Mouse (Mus musculus) spleen, adult 2 months (tissue): Measurements from ENCODE around the gene Trip13. TPM values are rescaled to one million over a fixed set of nuclear protein-coding genes. Genes with fewer than 3 reads are reported as not detected.

Experiments
- DNase-seq, 2 experiments: peaks; one replicate each; pipeline versions ENCODE4 v3.0.0 to v3.0.0-alpha.2; 2012 to 2021; ENCODE audit warnings: low spot score in 2 of 2, low read depth in 1 of 2
- H3K27ac ChIP-seq: fragments of 200-500 bp; 2 replicates; pipeline ENCODE4 v1.5.1; 2012; ENCODE audit warnings: low read length, inconsistent platforms; ENCODE audit not compliant: insufficient read depth
- H3K27me3 ChIP-seq: fragments of 200-500 bp; 2 replicates; pipeline ENCODE4 v1.6.1; 2012; ENCODE audit warnings: mild to moderate bottlenecking, moderate library complexity, low read length, inconsistent platforms; ENCODE audit not compliant: control insufficient read depth, insufficient read depth
- H3K36me3 ChIP-seq: fragments of 200-500 bp; 2 replicates; pipeline ENCODE4 v1.6.1; 2012; ENCODE audit warnings: mild to moderate bottlenecking, low read length, inconsistent platforms; ENCODE audit not compliant: control insufficient read depth, insufficient read depth
- H3K4me1 ChIP-seq: fragments of 200-500 bp; 2 replicates; pipeline ENCODE4 v1.6.1; 2011; ENCODE audit warnings: inconsistent platforms; ENCODE audit not compliant: control insufficient read depth, insufficient read depth, insufficient read length
- H3K4me3 ChIP-seq: fragments of 200-500 bp; 2 replicates; pipeline ENCODE4 v1.5.1; 2011; ENCODE audit warnings: mild to moderate bottlenecking, inconsistent platforms; ENCODE audit not compliant: insufficient read depth, insufficient read length; ENCODE audit errors: extremely low read depth
- CTCF ChIP-seq: fragments of 200-500 bp; IDR thresholded peaks from 2 replicates; pipeline ENCODE4 v1.5.1; 2011; ENCODE audit warnings: mild to moderate bottlenecking, inconsistent platforms; ENCODE audit not compliant: insufficient read depth, insufficient read length, insufficient replicate concordance; ENCODE audit errors: extremely low read depth
- POLR2A ChIP-seq: fragments of 200-500 bp; IDR thresholded peaks from 2 replicates; pipeline ENCODE4 v1.6.1; 2011; ENCODE audit warnings: low read depth, low read length, inconsistent platforms
- WGBS: fragments of 180-500 bp; shearing (Covaris S2); methylation state at CpG from one replicate; pipeline ENCODE4 v1.1.7; 2018; 5-methylcytosine and 5-hydroxymethylcytosine counted together
- polyA plus RNA-seq: library from polyadenylated mRNA; depleted of rRNA; stranded (reverse); fragments of >200 nt; gene quantifications from 2 replicates; pipeline ENCODE4 v1.2.3, GENCODE M21; 2012; rRNA removed

Gene Trip13
- polyA plus RNA-seq, 1 experiment, result 0.49 TPM

DNA sequence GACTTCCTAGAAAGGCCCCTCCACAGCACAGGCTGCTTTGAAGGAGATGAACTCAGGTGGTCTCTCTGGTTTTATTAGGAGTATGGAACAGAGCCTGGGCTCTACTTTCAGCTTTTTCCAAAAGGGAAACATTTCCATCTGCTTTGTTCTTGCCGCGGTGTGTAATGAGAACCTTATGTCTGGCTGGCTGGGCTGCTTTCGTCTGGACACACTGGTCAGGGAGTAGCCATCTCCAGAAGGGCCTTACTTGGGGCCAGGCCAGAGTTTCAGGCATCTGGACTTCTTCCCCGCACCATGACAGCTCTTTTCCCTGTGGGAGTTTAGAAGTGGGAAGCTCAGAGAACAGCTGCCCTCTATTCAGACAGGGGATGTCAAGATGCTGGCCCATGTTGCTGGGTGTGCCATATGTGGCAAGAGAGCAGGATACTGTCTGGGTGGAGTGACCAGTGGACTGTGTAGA lies 50.1 kb downstream of the Trip13 start:
- Histone ChIP-seq H3K27ac (no peak overlapping the region), H3K4me3 (no peak overlapping the region), H3K27me3 (no peaks in the 10 kb centered on the region), H3K4me1 (no peaks in the 10 kb centered on the region), H3K36me3 (no peaks in the 10 kb centered on the region)
- WGBS, result 85% methylated on average over 4 of the region's 4 CpGs
- no peak for TF ChIP-seq POLR2A
- no peak for TF ChIP-seq CTCF
- no peak for DNase-seq

DNA sequence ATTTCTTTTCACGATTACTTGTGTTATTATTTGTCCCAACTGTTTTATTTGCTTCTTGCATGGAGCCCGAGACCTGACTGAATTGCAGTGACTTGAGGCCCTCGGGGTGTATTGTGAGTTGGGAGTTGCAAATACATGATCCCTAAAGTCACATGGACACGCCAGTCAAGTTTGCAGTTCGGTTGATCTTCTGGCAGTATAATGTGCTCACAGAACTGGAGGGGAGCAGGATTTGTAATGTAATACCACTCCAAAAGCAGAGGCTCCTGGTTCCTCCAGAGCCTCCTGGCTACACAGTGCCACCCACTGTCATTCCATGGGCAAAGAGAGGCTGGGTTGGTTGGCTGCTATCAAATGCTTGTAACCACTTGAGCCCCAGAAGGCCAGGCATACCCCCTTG lies 51.0 kb downstream of the Trip13 start:
- H3K27me3 ChIP-seq, result no peaks in the 10 kb centered on the region
- WGBS, result 84% methylated on average over 5 of the region's 5 CpGs
- no peak for DNase-seq
- H3K4me3 ChIP-seq, result no peak overlapping the region
- H3K4me1 ChIP-seq, result no peaks in the 10 kb centered on the region
- no peaks in the 10 kb centered on the region for H3K36me3 ChIP-seq
- H3K27ac ChIP-seq, result no peak overlapping the region
- TF ChIP-seq CTCF (no peak), POLR2A (no peak)

DNA sequence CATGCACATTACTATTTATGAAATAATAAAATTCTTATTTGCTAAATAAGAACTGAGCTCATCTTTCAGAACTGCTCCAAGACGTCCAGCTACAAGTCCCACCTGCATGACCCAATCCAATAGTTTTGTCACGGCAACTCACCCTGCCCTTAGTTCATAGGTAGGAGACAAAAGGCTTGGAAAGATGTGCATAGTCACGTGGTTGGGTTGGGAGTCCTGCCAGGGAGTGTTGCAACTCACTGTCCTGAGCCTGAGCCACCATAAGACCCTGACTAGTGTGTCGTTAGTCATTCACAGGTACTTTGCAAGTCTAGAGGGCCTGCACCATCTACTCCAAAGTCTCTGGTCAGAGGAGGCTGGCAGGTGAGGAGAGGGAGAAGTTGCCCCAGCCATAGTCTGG lies 51.5 kb downstream of the Trip13 start:
- H3K27ac ChIP-seq, result no peak overlapping the region
- no peak for DNase-seq
- no peak for TF ChIP-seq CTCF
- no peak for TF ChIP-seq POLR2A
- WGBS, result 73% methylated on average over 4 of the region's 4 CpGs
- H3K27me3 ChIP-seq, result no peaks in the 10 kb centered on the region
- no peaks in the 10 kb centered on the region for H3K4me1 ChIP-seq
- H3K36me3 ChIP-seq, result no peaks in the 10 kb centered on the region
- H3K4me3 ChIP-seq, result no peak overlapping the region

DNA sequence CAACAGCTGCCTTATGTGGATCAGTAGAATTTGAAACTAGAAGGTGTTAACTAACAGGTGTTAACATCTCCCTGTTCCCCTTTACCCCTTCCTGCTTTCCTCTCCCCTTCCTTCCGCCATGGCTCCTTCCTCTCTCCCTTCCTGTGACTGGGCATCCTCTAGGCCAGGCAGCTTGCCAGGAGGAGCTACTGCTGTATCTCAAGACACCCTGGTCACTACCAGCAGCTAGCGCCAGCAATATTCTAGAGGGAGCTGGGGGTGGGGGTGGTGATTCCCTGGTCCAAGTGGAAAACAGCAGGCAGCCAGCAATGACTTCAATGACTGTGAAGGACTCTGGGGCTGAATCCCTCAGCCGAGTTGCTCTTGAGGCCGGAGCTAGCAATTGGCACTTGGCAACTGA lies 51.9 kb downstream of the Trip13 start:
- no peaks in the 10 kb centered on the region for H3K36me3 ChIP-seq
- H3K4me1 ChIP-seq, result no peaks in the 10 kb centered on the region
- 77% methylated on average over 4 of the region's 4 CpGs for WGBS
- DNase-seq, result no peak
- H3K4me3 ChIP-seq, result no peak overlapping the region
- no peak for TF ChIP-seq CTCF
- no peak for TF ChIP-seq POLR2A
- no peaks in the 10 kb centered on the region for H3K27me3 ChIP-seq
- H3K27ac ChIP-seq, result no peak overlapping the region

DNA sequence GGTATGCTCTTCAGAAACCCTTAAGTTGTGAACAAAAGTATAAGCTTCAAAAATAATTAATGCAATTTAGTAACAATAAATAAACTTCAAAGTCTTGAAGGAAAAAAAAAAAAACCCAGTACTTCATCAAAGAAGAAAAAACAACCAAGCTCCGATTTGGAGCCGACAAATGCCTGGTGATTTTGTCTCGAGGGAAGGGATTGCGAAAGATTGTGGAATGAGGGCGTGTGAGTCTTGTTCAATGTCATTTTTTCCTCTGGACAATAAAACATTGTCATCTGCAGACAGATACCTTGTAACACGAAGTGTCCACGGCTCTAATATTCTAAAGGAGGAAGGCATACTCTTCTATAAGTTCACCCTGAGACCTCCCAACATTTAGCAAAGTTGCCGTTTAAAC lies 56.2 kb downstream of the Trip13 start:
- 80% methylated on average over 8 of the region's 8 CpGs for WGBS

DNA sequence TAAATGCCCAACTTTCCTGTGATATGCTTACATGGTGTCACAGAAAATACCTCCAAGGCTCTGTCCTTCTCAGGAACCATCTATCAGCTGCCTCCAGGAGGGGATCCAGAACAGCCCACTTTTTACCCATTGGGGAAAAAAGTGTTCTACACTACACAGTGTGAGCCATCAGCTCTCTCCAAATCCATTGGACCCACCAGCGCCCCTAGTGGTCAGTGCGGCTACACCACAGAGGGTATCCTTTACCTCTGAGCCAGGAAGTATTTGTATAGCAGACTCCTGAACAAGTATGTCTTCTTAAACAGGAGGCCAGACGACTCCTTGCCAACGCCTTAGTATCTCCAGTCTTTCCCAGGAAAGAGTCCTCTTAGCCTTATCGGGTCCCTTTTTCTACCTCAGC lies 57.8 kb downstream of the Trip13 start:
- 84% methylated on average over 5 of the region's 5 CpGs for WGBS
- no peaks in the 10 kb centered on the region for H3K4me1 ChIP-seq
- DNase-seq, result peak in 1 of 2 experiments; percentile 48

More for the DNA sequence above, 56.2 kb downstream of the Trip13 start:
- no peak overlapping the region for H3K27ac ChIP-seq
- no peaks in the 10 kb centered on the region for H3K27me3 ChIP-seq
- DNase-seq, result no peak
- TF ChIP-seq POLR2A, result no peak
- no peak for TF ChIP-seq CTCF
- H3K36me3 ChIP-seq, result no peaks in the 10 kb centered on the region
- H3K4me3 ChIP-seq, result no peak overlapping the region
- H3K4me1 ChIP-seq, result no peaks in the 10 kb centered on the region

DNA sequence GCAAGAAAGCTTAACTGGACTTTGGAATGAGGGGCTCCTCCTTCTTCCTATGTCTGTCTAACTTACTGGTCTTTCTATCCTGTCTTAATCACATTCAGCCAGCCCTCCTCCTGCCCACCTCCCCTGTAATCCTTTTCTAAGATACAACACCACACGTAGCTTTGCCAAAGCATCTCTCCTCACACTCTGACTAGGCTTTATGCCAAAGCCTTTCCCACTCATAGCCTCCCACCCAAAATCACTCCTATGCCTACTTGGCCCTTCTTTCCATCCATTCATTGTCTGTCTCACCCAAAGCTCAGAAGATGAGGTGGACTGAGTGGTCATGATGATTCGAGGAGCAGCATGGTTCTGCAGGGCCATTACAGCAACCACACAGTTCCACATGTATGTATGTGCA lies 65.4 kb downstream of the Trip13 start:
- no peaks in the 10 kb centered on the region for H3K4me1 ChIP-seq
- no peak for DNase-seq
- no peaks in the 10 kb centered on the region for H3K36me3 ChIP-seq
- WGBS, result 82% methylated on average over 2 of the region's 2 CpGs
- TF ChIP-seq CTCF (no peak), POLR2A (no peak)
- H3K4me3 ChIP-seq, result no peak overlapping the region
- no peak overlapping the region for H3K27ac ChIP-seq
- H3K27me3 ChIP-seq, result no peaks in the 10 kb centered on the region

More for the DNA sequence above, 57.8 kb downstream of the Trip13 start:
- Histone ChIP-seq H3K27ac (no peak overlapping the region), H3K4me3 (no peak overlapping the region), H3K27me3 (no peaks in the 10 kb centered on the region), H3K36me3 (no peaks in the 10 kb centered on the region)
- TF ChIP-seq CTCF (peak; percentile 15; the same call in 1 of the 2 replicates), POLR2A (no peak)

Other genes with a start within 250 kb of the Trip13 start
- 0.28 and 0.44 TPM in 2 replicates for gene Slc6a19, start 232.9 kb downstream of the Trip13 start, polyA plus RNA-seq
- 56.2 and 60.2 TPM in 2 replicates for gene Slc12a7, start 204.7 kb downstream of the Trip13 start, polyA plus RNA-seq
- 2.2 and 3.7 TPM in 2 replicates for gene Nkd2, start 90.2 kb downstream of the Trip13 start, polyA plus RNA-seq
- gene Brd9, start within 50 bp of the Trip13 start, polyA plus RNA-seq, result 26.6 and 27.8 TPM in 2 replicates
- not detected in 2 replicates for gene Zdhhc11, start 26.1 kb upstream of the Trip13 start, polyA plus RNA-seq
- 1.4 and 2.2 TPM in 2 replicates for gene Tppp, start 71.6 kb upstream of the Trip13 start, polyA plus RNA-seq
- 2.4 and 3.7 TPM in 2 replicates for gene Cep72, start 124.5 kb upstream of the Trip13 start, polyA plus RNA-seq
- 0.01 TPM in 1 of 2 replicates, not detected in the other for gene Slc9a3, start 183.7 kb upstream of the Trip13 start, polyA plus RNA-seq